13 mouse cellular contexts compared by ENCODE assay signal in genomic region chr17:56406878-56407277, GRCm38 (mm10).
A peak's percentile ranks its signal among the peaks of the same experiment; 100 is the strongest.
DNase-seq lines count a peak whose midpoint lies in the region; ATAC-seq lines count a peak whose summit lies in the region.
"Had no signal": no experiment of that assay in that cellular context is flagged by ENCODE, and none has a peak within 500 bp of the region (broad histone marks: within the 10 kb centered on the region; RNA-seq: fewer than 3 reads in every experiment).

No protein-coding gene starts in this region.

- WGBS in neural tube, embryonic 13.5 days = 53% methylated on average over 4 of the region's 4 CpGs
- WGBS in limb, embryonic 13.5 days = 69% methylated on average over 4 of the region's 4 CpGs

- peak overlapping the region; percentile 72 for H3K27ac ChIP-seq in neural tube, embryonic 13.5 days (replicated peaks)
- peak overlapping the region; percentile 48; the same call in 1 of the 2 replicates for H3K27ac ChIP-seq in limb, embryonic 13.5 days
- H3K27ac ChIP-seq: kidney, postnatal 0 days had no signal

- no peak for ATAC-seq in neural tube, embryonic 13.5 days (ENCODE audit: low read depth)
- no peak for ATAC-seq in limb, embryonic 13.5 days (ENCODE audit: low FRiP score, low read depth)

- H3K36me3 ChIP-seq in neural tube, embryonic 13.5 days = peaks cover 60% of the 10 kb centered on the region
- H3K36me3 ChIP-seq in limb, embryonic 13.5 days = peaks cover 55% of the 10 kb centered on the region

- DNase-seq in embryo, embryonic 10.5 days (ENCODE audit: low spot score) = peak; percentile 30
- no peak for DNase-seq in embryo, embryonic 9.5 days (ENCODE audit: extremely low spot score)
- DNase-seq in neural tube, embryonic 10.5 days (ENCODE audit: extremely low spot score, low spot score) = no peak
- DNase-seq in cerebellum, adult 9-10 months = no peak
- DNase-seq in ovary, postnatal 10 days (ENCODE audit: low spot score) = no peak
- no peak for DNase-seq in Muller cell, postnatal 12 days (ENCODE audit: inconsistent ontology term)
- DNase-seq: cerebellum, adult 2 months; spleen, adult 18-20 months; thymus, postnatal 36 days had no signal

- no peaks in the 10 kb centered on the region for H3K27me3 ChIP-seq in neural tube, embryonic 13.5 days
- no peaks in the 10 kb centered on the region for H3K27me3 ChIP-seq in limb, embryonic 13.5 days
- H3K27me3 ChIP-seq: heart, embryonic 15.5 days had no signal

- H3K4me1 ChIP-seq in neural tube, embryonic 13.5 days (replicated peaks) = peaks cover 35% of the 10 kb centered on the region
- H3K4me1 ChIP-seq in limb, embryonic 13.5 days = peaks cover 23% of the 10 kb centered on the region

- no peak overlapping the region for H3K4me2 ChIP-seq in neural tube, embryonic 13.5 days
- no peak overlapping the region for H3K4me2 ChIP-seq in limb, embryonic 13.5 days (replicated peaks)
- H3K4me2 ChIP-seq: heart, embryonic 15.5 days had no signal

- no peak overlapping the region for H3K9ac ChIP-seq in neural tube, embryonic 13.5 days
- no peak overlapping the region for H3K9ac ChIP-seq in limb, embryonic 13.5 days

- no peak overlapping the region for H3K4me3 ChIP-seq in neural tube, embryonic 13.5 days
- no peak overlapping the region for H3K4me3 ChIP-seq in limb, embryonic 13.5 days
- H3K4me3 ChIP-seq: heart, embryonic 15.5 days had no signal

- H3K9me3 ChIP-seq in neural tube, embryonic 13.5 days = no peaks in the 10 kb centered on the region
- no peaks in the 10 kb centered on the region for H3K9me3 ChIP-seq in limb, embryonic 13.5 days
- H3K9me3 ChIP-seq: heart, embryonic 15.5 days had no signal
